ENCODE assay signal across 21 mouse cellular contexts in genomic region chr1:82274361-82274760, GRCm38 (mm10). TPM values are rescaled to one million over a fixed set of nuclear protein-coding genes. Genes with fewer than 3 reads are reported as not detected.
DNase-seq lines count a peak whose midpoint lies in the region; ATAC-seq and TF ChIP-seq lines count a peak whose summit lies in the region.
"Had no signal": no experiment of that assay in that cellular context is flagged by ENCODE, and none has a peak within 500 bp of the region (broad histone marks: within the 10 kb centered on the region; RNA-seq: fewer than 3 reads in every experiment).

No protein-coding gene starts in this region.

- TF ChIP-seq EP300 in stomach, postnatal 0 days (optimal IDR thresholded peaks at IDR 0.05), result no peak

- peaks cover 30% of the 10 kb centered on the region for H3K4me1 ChIP-seq in forebrain, embryonic 13.5 days
- H3K4me1 ChIP-seq in forebrain, postnatal 0 days (ENCODE audit: insufficient read depth), result 0 out of 2 replicates have a peak, but pooled peaks cover 3% of the 10 kb centered on the region
- H3K4me1 ChIP-seq in hindbrain, embryonic 10.5 days (replicated peaks), result peaks cover 22% of the 10 kb centered on the region
- no peaks in the 10 kb centered on the region for H3K4me1 ChIP-seq in hindbrain, postnatal 0 days (ENCODE audit: insufficient read depth, low read length)
- peaks cover 35% of the 10 kb centered on the region for H3K4me1 ChIP-seq in midbrain, embryonic 10.5 days
- H3K4me1 ChIP-seq in midbrain, postnatal 0 days (ENCODE audit: insufficient read depth, low read length), result 0 out of 2 replicates have a peak, but pooled peaks cover 2% of the 10 kb centered on the region
- H3K4me1 ChIP-seq in stomach, postnatal 0 days (replicated peaks; ENCODE audit: control insufficient read depth, insufficient read depth), result 0 out of 2 replicates have a peak, but pooled peaks cover 2% of the 10 kb centered on the region

- H3K27me3 ChIP-seq in forebrain, embryonic 13.5 days, result no peaks in the 10 kb centered on the region
- H3K27me3 ChIP-seq in forebrain, postnatal 0 days (ENCODE audit: insufficient read depth, low read length), result no peaks in the 10 kb centered on the region
- H3K27me3 ChIP-seq in hindbrain, embryonic 10.5 days (ENCODE audit: insufficient read depth, poor library complexity, severe bottlenecking), result no peaks in the 10 kb centered on the region
- H3K27me3 ChIP-seq in hindbrain, postnatal 0 days (ENCODE audit: insufficient read depth, low read length), result no peaks in the 10 kb centered on the region
- no peaks in the 10 kb centered on the region for H3K27me3 ChIP-seq in midbrain, embryonic 10.5 days (ENCODE audit: low read depth, poor library complexity, severe bottlenecking)
- no peaks in the 10 kb centered on the region for H3K27me3 ChIP-seq in midbrain, postnatal 0 days (ENCODE audit: insufficient read depth, low read length)
- H3K27me3 ChIP-seq in stomach, postnatal 0 days (ENCODE audit: control insufficient read depth, insufficient read depth, low read length), result no peaks in the 10 kb centered on the region
- H3K27me3 ChIP-seq: limb, embryonic 15.5 days; midbrain, embryonic 15.5 days had no signal

- no peaks in the 10 kb centered on the region for H3K9me3 ChIP-seq in forebrain, embryonic 13.5 days (replicated peaks)
- no peaks in the 10 kb centered on the region for H3K9me3 ChIP-seq in forebrain, postnatal 0 days (ENCODE audit: low read length)
- H3K9me3 ChIP-seq in hindbrain, embryonic 10.5 days, result no peaks in the 10 kb centered on the region
- no peaks in the 10 kb centered on the region for H3K9me3 ChIP-seq in hindbrain, postnatal 0 days (ENCODE audit: low read length)
- H3K9me3 ChIP-seq in midbrain, embryonic 10.5 days (replicated peaks), result no peaks in the 10 kb centered on the region
- no peaks in the 10 kb centered on the region for H3K9me3 ChIP-seq in midbrain, postnatal 0 days (ENCODE audit: low read length)
- no peaks in the 10 kb centered on the region for H3K9me3 ChIP-seq in stomach, postnatal 0 days (ENCODE audit: control insufficient read depth, low read length)
- H3K9me3 ChIP-seq: limb, embryonic 15.5 days; midbrain, embryonic 15.5 days had no signal

- H3K4me3 ChIP-seq in forebrain, embryonic 13.5 days, result no peak overlapping the region
- no peak overlapping the region for H3K4me3 ChIP-seq in forebrain, postnatal 0 days (ENCODE audit: low read depth, low read length)
- no peak overlapping the region for H3K4me3 ChIP-seq in hindbrain, embryonic 10.5 days
- H3K4me3 ChIP-seq in hindbrain, postnatal 0 days (ENCODE audit: low read length), result no peak overlapping the region
- no peak overlapping the region for H3K4me3 ChIP-seq in midbrain, embryonic 10.5 days
- H3K4me3 ChIP-seq in midbrain, postnatal 0 days (ENCODE audit: low read depth, low read length), result no peak overlapping the region
- no peak overlapping the region for H3K4me3 ChIP-seq in stomach, postnatal 0 days (ENCODE audit: low read depth, low read length)
- H3K4me3 ChIP-seq: left cerebral cortex, adult 2 months; limb, embryonic 15.5 days; midbrain, embryonic 15.5 days had no signal

- H3K27ac ChIP-seq in forebrain, embryonic 13.5 days, result no peak overlapping the region
- no peak overlapping the region for H3K27ac ChIP-seq in forebrain, postnatal 0 days (ENCODE audit: low read depth, low read length)
- H3K27ac ChIP-seq in hindbrain, embryonic 10.5 days, result peak overlapping the region; percentile 13; the same call in 1 of the 2 replicates
- H3K27ac ChIP-seq in hindbrain, postnatal 0 days, result no peak overlapping the region
- peak overlapping the region; percentile 72 for H3K27ac ChIP-seq in midbrain, embryonic 10.5 days (replicated peaks)
- H3K27ac ChIP-seq in midbrain, postnatal 0 days (ENCODE audit: low read depth, low read length), result no peak overlapping the region
- no peak overlapping the region for H3K27ac ChIP-seq in stomach, postnatal 0 days (replicated peaks)
- H3K27ac ChIP-seq: left cerebral cortex, adult 2 months; limb, embryonic 15.5 days; midbrain, embryonic 15.5 days had no signal

- H3K4me2 ChIP-seq in forebrain, embryonic 13.5 days, result no peak overlapping the region
- no peak overlapping the region for H3K4me2 ChIP-seq in forebrain, postnatal 0 days (ENCODE audit: low read depth)
- H3K4me2 ChIP-seq in hindbrain, postnatal 0 days (ENCODE audit: low read depth, low read length), result no peak overlapping the region
- H3K4me2 ChIP-seq in midbrain, postnatal 0 days (ENCODE audit: low read depth, low read length, poor library complexity, severe bottlenecking), result no peak overlapping the region
- H3K4me2 ChIP-seq in stomach, postnatal 0 days (replicated peaks; ENCODE audit: low read depth), result no peak overlapping the region
- H3K4me2 ChIP-seq: limb, embryonic 15.5 days; midbrain, embryonic 15.5 days had no signal

- 0 out of 2 replicates have a peak overlapping the region, but pooled peaks have one; percentile 16 for H3K9ac ChIP-seq in forebrain, embryonic 13.5 days
- no peak overlapping the region for H3K9ac ChIP-seq in forebrain, postnatal 0 days
- no peak overlapping the region for H3K9ac ChIP-seq in hindbrain, postnatal 0 days (replicated peaks; ENCODE audit: low read length)
- H3K9ac ChIP-seq in midbrain, postnatal 0 days (replicated peaks; ENCODE audit: low read length, poor library complexity, severe bottlenecking), result no peak overlapping the region
- no peak overlapping the region for H3K9ac ChIP-seq in stomach, postnatal 0 days (ENCODE audit: low read length)
- H3K9ac ChIP-seq: limb, embryonic 15.5 days; midbrain, embryonic 15.5 days had no signal

- DNase-seq in forebrain, postnatal 0 days, result no peak
- no peak for DNase-seq in hindbrain, embryonic 10.5 days (ENCODE audit: low spot score)
- DNase-seq in hindbrain, postnatal 0 days (ENCODE audit: low spot score), result no peak
- no peak for DNase-seq in midbrain, embryonic 10.5 days (ENCODE audit: low spot score)
- no peak for DNase-seq in midbrain, postnatal 0 days (ENCODE audit: low spot score)
- DNase-seq in stomach, postnatal 0 days (ENCODE audit: low spot score), result no peak
- DNase-seq in urinary bladder, postnatal 10 days (ENCODE audit: low spot score), result no peak
- DNase-seq: cerebellum, postnatal 10 days; embryo, embryonic 11 days; lung, adult 2 months; right cerebral cortex, postnatal 14 days; thymus, postnatal 25 days had no signal

- peaks cover 30% of the 10 kb centered on the region for H3K36me3 ChIP-seq in forebrain, embryonic 13.5 days (ENCODE audit: poor library complexity, severe bottlenecking)
- H3K36me3 ChIP-seq in forebrain, postnatal 0 days (ENCODE audit: insufficient read depth), result no peaks in the 10 kb centered on the region
- H3K36me3 ChIP-seq in hindbrain, embryonic 10.5 days, result peaks cover 43% of the 10 kb centered on the region
- peaks cover 11% of the 10 kb centered on the region; the same call in 1 of the 2 replicates for H3K36me3 ChIP-seq in hindbrain, postnatal 0 days (ENCODE audit: insufficient read depth, low read length)
- H3K36me3 ChIP-seq in midbrain, embryonic 10.5 days, result peaks cover 40% of the 10 kb centered on the region
- no peaks in the 10 kb centered on the region for H3K36me3 ChIP-seq in midbrain, postnatal 0 days (ENCODE audit: insufficient read depth, low read length)
- peaks cover 3% of the 10 kb centered on the region; the same call in 1 of the 2 replicates for H3K36me3 ChIP-seq in stomach, postnatal 0 days (ENCODE audit: control insufficient read depth, insufficient read depth, low read length)

- WGBS in forebrain, embryonic 13.5 days, result 7% methylated on average over 1 of the region's 1 CpGs
- 28% methylated on average over 1 of the region's 1 CpGs for WGBS in forebrain, postnatal 0 days
- 52% methylated on average over 1 of the region's 1 CpGs for WGBS in hindbrain, embryonic 10.5 days
- 53% methylated on average over 1 of the region's 1 CpGs for WGBS in hindbrain, postnatal 0 days
- WGBS in midbrain, embryonic 10.5 days, result 57% methylated on average over 1 of the region's 1 CpGs
- WGBS in midbrain, postnatal 0 days, result 37% methylated on average over 1 of the region's 1 CpGs
- WGBS in stomach, postnatal 0 days, result 15% methylated on average over 1 of the region's 1 CpGs

- no peak for ATAC-seq in forebrain, embryonic 13.5 days
- no peak for ATAC-seq in forebrain, postnatal 0 days
- ATAC-seq in hindbrain, postnatal 0 days, result no peak
- ATAC-seq in midbrain, postnatal 0 days (ENCODE audit: low FRiP score), result no peak
- ATAC-seq in stomach, postnatal 0 days (ENCODE audit: low FRiP score, low TSS enrichment), result 0 out of 2 replicates have a peak, but pooled peaks have one; percentile 32
- ATAC-seq: hindbrain, embryonic 16.5 days had no signal

- no peak for TF ChIP-seq CTCF in forebrain, postnatal 0 days (IDR thresholded peaks at IDR 0.05; ENCODE audit: low read depth)
- TF ChIP-seq CTCF in hindbrain, postnatal 0 days (IDR thresholded peaks at IDR 0.05; ENCODE audit: low read depth), result no peak
- TF ChIP-seq CTCF in midbrain, postnatal 0 days (IDR thresholded peaks at IDR 0.05), result no peak
- no peak for TF ChIP-seq CTCF in stomach, postnatal 0 days (IDR thresholded peaks at IDR 0.05; ENCODE audit: low read depth)

RNA-seq across cellular contexts. Expression of gene Irs1, which starts 16.9 kb away (rescaled TPM):
- 9.0 and 10.7 TPM in 2 replicates for polyA plus RNA-seq in forebrain, embryonic 13.5 days (2015; fragmentation: Nextera tagmentation; extraction: Ambion mirVana)
- 32.7 and 45.3 TPM in 2 replicates for total RNA-seq in forebrain, postnatal 0 days (2014; rRNA removed)
- polyA plus RNA-seq in forebrain, postnatal 0 days (2015; fragmentation: Nextera tagmentation; extraction: Ambion mirVana), result 3.0 and 4.4 TPM in 2 replicates
- polyA plus RNA-seq in hindbrain, embryonic 10.5 days (2016; fragmentation: Nextera tagmentation; extraction: Ambion mirVana), result 8.3 and 9.3 TPM in 2 replicates
- total RNA-seq in hindbrain, postnatal 0 days (2014; rRNA removed), result 66.7 and 67.2 TPM in 2 replicates
- 5.9 and 6.3 TPM in 2 replicates for polyA plus RNA-seq in hindbrain, postnatal 0 days (2015; fragmentation: Nextera tagmentation; extraction: Ambion mirVana)
- 7.3 and 8.4 TPM in 2 replicates for polyA plus RNA-seq in midbrain, embryonic 10.5 days (2016; fragmentation: Nextera tagmentation; extraction: Ambion mirVana)
- 56.9 and 61.2 TPM in 2 replicates for total RNA-seq in midbrain, postnatal 0 days (2014; rRNA removed)
- polyA plus RNA-seq in midbrain, postnatal 0 days (2015; fragmentation: Nextera tagmentation; extraction: Ambion mirVana), result 4.7 and 5.0 TPM in 2 replicates
- polyA plus RNA-seq in stomach, postnatal 0 days (2015; fragmentation: Nextera tagmentation; extraction: Ambion mirVana), result 1.6 and 1.9 TPM in 2 replicates

RNA-seq across cellular contexts. Expression of gene Gm9747, which starts 41.4 kb away (rescaled TPM):
- polyA plus RNA-seq in forebrain, embryonic 13.5 days (2015; fragmentation: Nextera tagmentation; extraction: Ambion mirVana), result 25.9 and 31.3 TPM in 2 replicates
- total RNA-seq in forebrain, postnatal 0 days (2014; rRNA removed), result not detected in 2 replicates
- polyA plus RNA-seq in forebrain, postnatal 0 days (2015; fragmentation: Nextera tagmentation; extraction: Ambion mirVana), result 9.6 and 14.8 TPM in 2 replicates
- polyA plus RNA-seq in hindbrain, embryonic 10.5 days (2016; fragmentation: Nextera tagmentation; extraction: Ambion mirVana), result 23.3 and 25.1 TPM in 2 replicates
- not detected in 2 replicates for total RNA-seq in hindbrain, postnatal 0 days (2014; rRNA removed)
- 17.5 and 17.7 TPM in 2 replicates for polyA plus RNA-seq in hindbrain, postnatal 0 days (2015; fragmentation: Nextera tagmentation; extraction: Ambion mirVana)
- 21.8 and 22.8 TPM in 2 replicates for polyA plus RNA-seq in midbrain, embryonic 10.5 days (2016; fragmentation: Nextera tagmentation; extraction: Ambion mirVana)
- not detected in 2 replicates for total RNA-seq in midbrain, postnatal 0 days (2014; rRNA removed)
- 16.3 and 16.8 TPM in 2 replicates for polyA plus RNA-seq in midbrain, postnatal 0 days (2015; fragmentation: Nextera tagmentation; extraction: Ambion mirVana)
- polyA plus RNA-seq in stomach, postnatal 0 days (2015; fragmentation: Nextera tagmentation; extraction: Ambion mirVana), result 6.2 and 6.9 TPM in 2 replicates
- total RNA-seq: adrenal gland, postnatal 4 days; gastrocnemius, adult 18-20 months; heart, adult 8-10 months; layer of hippocampus, adult 8-10 months; left cerebral cortex, adult 2 months had no signal

RNA-seq across cellular contexts. Expression of gene Rhbdd1, which starts 41.9 kb away (rescaled TPM):
- 5.7 and 6.3 TPM in 2 replicates for polyA plus RNA-seq in forebrain, embryonic 13.5 days (2015; fragmentation: Nextera tagmentation; extraction: Ambion mirVana)
- 4.7 and 5.3 TPM in 2 replicates for total RNA-seq in forebrain, postnatal 0 days (2014; rRNA removed)
- 1.7 and 2.2 TPM in 2 replicates for polyA plus RNA-seq in forebrain, postnatal 0 days (2015; fragmentation: Nextera tagmentation; extraction: Ambion mirVana)
- polyA plus RNA-seq in hindbrain, embryonic 10.5 days (2016; fragmentation: Nextera tagmentation; extraction: Ambion mirVana), result 9.0 and 9.7 TPM in 2 replicates
- total RNA-seq in hindbrain, postnatal 0 days (2014; rRNA removed), result 3.8 and 5.1 TPM in 2 replicates
- polyA plus RNA-seq in hindbrain, postnatal 0 days (2015; fragmentation: Nextera tagmentation; extraction: Ambion mirVana), result 2.7 and 3.2 TPM in 2 replicates
- polyA plus RNA-seq in midbrain, embryonic 10.5 days (2016; fragmentation: Nextera tagmentation; extraction: Ambion mirVana), result 8.8 and 9.9 TPM in 2 replicates
- total RNA-seq in midbrain, postnatal 0 days (2014; rRNA removed), result 3.6 and 6.9 TPM in 2 replicates
- 2.3 and 2.8 TPM in 2 replicates for polyA plus RNA-seq in midbrain, postnatal 0 days (2015; fragmentation: Nextera tagmentation; extraction: Ambion mirVana)
- 7.5 and 7.9 TPM in 2 replicates for polyA plus RNA-seq in stomach, postnatal 0 days (2015; fragmentation: Nextera tagmentation; extraction: Ambion mirVana)

Comparison
In these comparisons a context has a peak if more than half of its experiments do, and no peak if none do; other contexts are left out.
1. H3K27ac ChIP-seq: peak in hindbrain, embryonic 10.5 days (single experiment) and midbrain, embryonic 10.5 days (single experiment); none in forebrain, embryonic 13.5 days (single experiment), forebrain, postnatal 0 days (single experiment), hindbrain, postnatal 0 days (single experiment), midbrain, postnatal 0 days (single experiment) and stomach, postnatal 0 days (single experiment).